Mouse (Mus musculus) gastrocnemius, adult 2 months (tissue): ENCODE data around the gene Sri. TPM values are rescaled to one million over a fixed set of nuclear protein-coding genes. Genes with fewer than 3 reads are reported as not detected.
"Not testable (repeated sequence)": the region's sequence is repeated elsewhere in the genome, so short reads cannot be mapped to it uniquely, and the experiment has no call there.

Source experiments
- DNase-seq: peaks from one replicate; pipeline ENCODE4 v3.0.0; 2022
- H3K27ac ChIP-seq: fragments of 200-600 bp; 2 replicates; pipeline ENCODE4 v1.8.1; 2022; ENCODE audit warnings: mild to moderate bottlenecking
- H3K4me3 ChIP-seq: fragments of 200-600 bp; 2 replicates; pipeline ENCODE4 v1.8.1; 2022; ENCODE audit warnings: mild to moderate bottlenecking, moderate library complexity
- CTCF ChIP-seq: fragments of 200-600 bp; IDR thresholded peaks from 2 replicates; pipeline ENCODE4 v1.8.1; 2022; ENCODE audit warnings: antibody characterized with exemption, mild to moderate bottlenecking, moderate library complexity
- intact Hi-C: fragments of 180-260 bp; cut with DNase I; formaldehyde crosslinking; loops from one replicate; pipeline ENCODE4 v1.15.1; 2025
- long read RNA-seq, 2 experiments: library from polyadenylated mRNA; stranded (forward); transcript quantifications; one replicate each; pipeline ENCODE4 v2.0.0; 2021
- total RNA-seq, 2 experiments: library from RNA; stranded (reverse); gene quantifications; 2 replicates each; pipeline ENCODE4 v1.2.3; 2021

Gene Sri
- 10 to 100 TPM; 13.1 to 20.7 TPM for total RNA-seq
- long read RNA-seq, experiment 1, transcript Sri-205 (8 exons, 2,251 nt): major isoform, 13 of 17 reads
- long read RNA-seq, experiment 1, partial matches to known transcripts: 0 of 17 reads
- long read RNA-seq, experiment 1, other reads (novel, unspliced or antisense): 4 of 17 reads
- long read RNA-seq, experiment 2, transcript Sri-205 (8 exons, 2,251 nt): major isoform, 7 of 9 reads
- long read RNA-seq, experiment 2, partial matches to known transcripts: 1 of 9 reads
- long read RNA-seq, experiment 2, other reads (novel, unspliced or antisense): 1 of 9 reads

GRCm38 (mm10) chr5:8045855-8046254, at the start of gene Sri:
TSS of gene Sri (plus strand) at chr5:8046078.
- no peak for TF ChIP-seq CTCF
- DNase-seq: no peak
- intact Hi-C loops: no loop called here
- Histone ChIP-seq H3K27ac (no peak within 1 kb of the TSS), H3K4me3 (no peak within 1 kb of the TSS)

- intact Hi-C loops: no loop called here
- TF ChIP-seq CTCF: peak; percentile 81
- DNase-seq: no peak
- Histone ChIP-seq H3K27ac (no peak overlapping the region), H3K4me3 (no peak overlapping the region)
Observed at GRCm38 (mm10) chr5:7996401-7997044, 49.4 kb upstream of the Sri start.

GRCm38 (mm10) chr5:7997086-7997485, 48.8 kb upstream of the Sri start:
- H3K4me3 ChIP-seq: no peak overlapping the region
- H3K27ac ChIP-seq: no peak overlapping the region
- no peak for TF ChIP-seq CTCF
- no peak for DNase-seq
- intact Hi-C loops: no loop called here

- Histone ChIP-seq H3K4me3 (no peak overlapping the region), H3K27ac (no peak overlapping the region)
- intact Hi-C loops: no loop called here
- DNase-seq: no peak
- TF ChIP-seq CTCF: no peak
Observed at GRCm38 (mm10) chr5:8000466-8000865, 45.4 kb upstream of the Sri start.

- Histone ChIP-seq H3K27ac (no peak overlapping the region), H3K4me3 (no peak overlapping the region)
- no peak for TF ChIP-seq CTCF
- DNase-seq: no peak
- intact Hi-C loops: no loop called here
Observed at GRCm38 (mm10) chr5:8002827-8003226, 43.1 kb upstream of the Sri start.

- DNase-seq: no peak
- no peak for TF ChIP-seq CTCF
- Histone ChIP-seq H3K4me3 (no peak overlapping the region), H3K27ac (no peak overlapping the region)
- intact Hi-C loops: no loop called here
Observed at GRCm38 (mm10) chr5:8013276-8013675, 32.6 kb upstream of the Sri start.

- H3K27ac ChIP-seq, H3K4me3 ChIP-seq, DNase-seq, intact Hi-C loops: not testable (repeated sequence)
Observed at GRCm38 (mm10) chr5:8034596-8034995, 11.3 kb upstream of the Sri start.

GRCm38 (mm10) chr5:8053827-8054226, 7.9 kb downstream of the Sri start:
- no peak for TF ChIP-seq CTCF
- peak; percentile 26 for DNase-seq
- no peak overlapping the region for H3K4me3 ChIP-seq
- H3K27ac ChIP-seq: no peak overlapping the region
- intact Hi-C loops: loop anchor here (10.0 kb wide), 1 partner anchor 361 kb away; no protein-coding TSS in a partner anchor

- Histone ChIP-seq H3K27ac (peak overlapping the region; percentile 97), H3K4me3 (peak overlapping the region; percentile 93)
- intact Hi-C loops: loop anchor here (10.0 kb wide), 1 partner anchor 359 kb away; no protein-coding TSS in a partner anchor
- no peak for DNase-seq
- no peak for TF ChIP-seq CTCF
Observed at GRCm38 (mm10) chr5:8055721-8056129, 9.8 kb downstream of the Sri start.

- intact Hi-C loops: loop anchor here (10.0 kb wide), 1 partner anchor 358 kb away; no protein-coding TSS in a partner anchor
- DNase-seq: peak; percentile 89
- Histone ChIP-seq H3K27ac (peak overlapping the region; percentile 97), H3K4me3 (peak overlapping the region; percentile 93)
- TF ChIP-seq CTCF: peak; percentile 28; the same call in 1 of the 2 replicates
Observed at GRCm38 (mm10) chr5:8056141-8057017, 10.5 kb downstream of the Sri start.

GRCm38 (mm10) chr5:8057018-8057323, 11.1 kb downstream of the Sri start:
- DNase-seq: no peak
- intact Hi-C loops: loop anchor here (10.0 kb wide), 1 partner anchor 358 kb away; no protein-coding TSS in a partner anchor
- Histone ChIP-seq H3K27ac (peak overlapping the region; percentile 97), H3K4me3 (peak overlapping the region; percentile 93)
- no peak for TF ChIP-seq CTCF

- no peak for TF ChIP-seq CTCF
- 0 out of 2 replicates have a peak overlapping the region, but pooled peaks have one; percentile 97 for H3K27ac ChIP-seq
- DNase-seq: no peak
- intact Hi-C loops: loop anchor here (10.0 kb wide), 1 partner anchor 357 kb away; no protein-coding TSS in a partner anchor
- peak overlapping the region; percentile 93 for H3K4me3 ChIP-seq
Observed at GRCm38 (mm10) chr5:8058056-8058455, 12.2 kb downstream of the Sri start.

- DNase-seq: no peak
- intact Hi-C loops: no loop called here
- no peak for TF ChIP-seq CTCF
- no peak overlapping the region for H3K27ac ChIP-seq
- H3K4me3 ChIP-seq: no peak overlapping the region
Observed at GRCm38 (mm10) chr5:8062469-8062868, 16.6 kb downstream of the Sri start.
